Mouse (Mus musculus): ENCODE results near the gene Col4a2.

Col4a2 gene

GRCm38 (mm10) chr8:11337642-11338041 is 25.0 kb downstream of the Col4a2 start:
- H3K36me3 ChIP-seq (ENCODE audit: insufficient read depth, low read length) = no peaks in the 10 kb centered on the region
- 0 out of 2 replicates have a peak overlapping the region, but pooled peaks have one; percentile 14 for H3K4me3 ChIP-seq (replicated peaks; ENCODE audit: low read length)
- peaks cover 10% of the 10 kb centered on the region; the same call in 1 of the 2 replicates for H3K27me3 ChIP-seq (ENCODE audit: insufficient read depth, low read length)
- peaks cover 12% of the 10 kb centered on the region for H3K4me1 ChIP-seq (replicated peaks; ENCODE audit: low read depth, low read length)
- no peaks in the 10 kb centered on the region for H3K9me3 ChIP-seq (ENCODE audit: low read length)
- TF ChIP-seq POU5F1 (IDR thresholded peaks at IDR 0.05; ENCODE audit: borderline replicate concordance, low read length) (no peak), CTCF (conservative IDR thresholded peaks at IDR 0.05; ENCODE audit: low read length) (no peak), NANOG (IDR thresholded peaks at IDR 0.05; ENCODE audit: borderline replicate concordance, low read length) (no peak)

GRCm38 (mm10) chr8:11338507-11338906 is 25.9 kb downstream of the Col4a2 start:
- Histone ChIP-seq H3K9me3 (ENCODE audit: low read length) (no peaks in the 10 kb centered on the region), H3K4me3 (replicated peaks; ENCODE audit: low read length) (no peak overlapping the region), H3K4me1 (replicated peaks; ENCODE audit: low read depth, low read length) (peaks cover 12% of the 10 kb centered on the region), H3K27me3 (ENCODE audit: insufficient read depth, low read length) (peaks cover 10% of the 10 kb centered on the region; the same call in 1 of the 2 replicates), H3K36me3 (ENCODE audit: insufficient read depth, low read length) (no peaks in the 10 kb centered on the region)
- TF ChIP-seq CTCF (conservative IDR thresholded peaks at IDR 0.05; ENCODE audit: low read length) (no peak), NANOG (IDR thresholded peaks at IDR 0.05; ENCODE audit: borderline replicate concordance, low read length) (no peak), POU5F1 (IDR thresholded peaks at IDR 0.05; ENCODE audit: borderline replicate concordance, low read length) (no peak)

- no peaks in the 10 kb centered on the region for H3K36me3 ChIP-seq (ENCODE audit: insufficient read depth, low read length)
- peaks cover 10% of the 10 kb centered on the region; the same call in 1 of the 2 replicates for H3K27me3 ChIP-seq (ENCODE audit: insufficient read depth, low read length)
- TF ChIP-seq NANOG (IDR thresholded peaks at IDR 0.05; ENCODE audit: borderline replicate concordance, low read length) (no peak), CTCF (conservative IDR thresholded peaks at IDR 0.05; ENCODE audit: low read length) (no peak), POU5F1 (IDR thresholded peaks at IDR 0.05; ENCODE audit: borderline replicate concordance, low read length) (no peak)
- peaks cover 12% of the 10 kb centered on the region for H3K4me1 ChIP-seq (replicated peaks; ENCODE audit: low read depth, low read length)
- 0 out of 2 replicates have a peak, but pooled peaks cover 3% of the 10 kb centered on the region for H3K9me3 ChIP-seq (ENCODE audit: low read length)
- H3K4me3 ChIP-seq (replicated peaks; ENCODE audit: low read length) = no peak overlapping the region
These were observed 27.9 kb downstream of the Col4a2 start for GRCm38 (mm10) chr8:11340310-11341110.

- peaks cover 12% of the 10 kb centered on the region for H3K4me1 ChIP-seq (replicated peaks; ENCODE audit: low read depth, low read length)
- 0 out of 2 replicates have a peak, but pooled peaks cover 3% of the 10 kb centered on the region for H3K9me3 ChIP-seq (ENCODE audit: low read length)
- no peaks in the 10 kb centered on the region for H3K36me3 ChIP-seq (ENCODE audit: insufficient read depth, low read length)
- no peak overlapping the region for H3K4me3 ChIP-seq (replicated peaks; ENCODE audit: low read length)
- peaks cover 10% of the 10 kb centered on the region; the same call in 1 of the 2 replicates for H3K27me3 ChIP-seq (ENCODE audit: insufficient read depth, low read length)
- no peak for TF ChIP-seq NANOG (IDR thresholded peaks at IDR 0.05; ENCODE audit: borderline replicate concordance, low read length)
- no peak for TF ChIP-seq POU5F1 (IDR thresholded peaks at IDR 0.05; ENCODE audit: borderline replicate concordance, low read length)
- no peak for TF ChIP-seq CTCF (conservative IDR thresholded peaks at IDR 0.05; ENCODE audit: low read length)
These were observed 28.5 kb downstream of the Col4a2 start for GRCm38 (mm10) chr8:11341111-11341566.

- Histone ChIP-seq H3K36me3 (ENCODE audit: insufficient read depth, low read length) (no peaks in the 10 kb centered on the region), H3K9me3 (ENCODE audit: low read length) (0 out of 2 replicates have a peak, but pooled peaks cover 3% of the 10 kb centered on the region), H3K27me3 (ENCODE audit: insufficient read depth, low read length) (peaks cover 4% of the 10 kb centered on the region; the same call in 1 of the 2 replicates), H3K4me1 (replicated peaks; ENCODE audit: low read depth, low read length) (peaks cover 9% of the 10 kb centered on the region), H3K4me3 (replicated peaks; ENCODE audit: low read length) (no peak overlapping the region)
- no peak for TF ChIP-seq POU5F1 (IDR thresholded peaks at IDR 0.05; ENCODE audit: borderline replicate concordance, low read length)
- TF ChIP-seq CTCF (conservative IDR thresholded peaks at IDR 0.05; ENCODE audit: low read length) = no peak
- no peak for TF ChIP-seq NANOG (IDR thresholded peaks at IDR 0.05; ENCODE audit: borderline replicate concordance, low read length)
These were observed 31.9 kb downstream of the Col4a2 start for GRCm38 (mm10) chr8:11344459-11344858.

- Histone ChIP-seq H3K36me3 (ENCODE audit: insufficient read depth, low read length) (no peaks in the 10 kb centered on the region), H3K4me1 (replicated peaks; ENCODE audit: low read depth, low read length) (no peaks in the 10 kb centered on the region), H3K27me3 (ENCODE audit: insufficient read depth, low read length) (peaks cover 4% of the 10 kb centered on the region; the same call in 1 of the 2 replicates), H3K4me3 (replicated peaks; ENCODE audit: low read length) (no peak overlapping the region), H3K9me3 (ENCODE audit: low read length) (0 out of 2 replicates have a peak, but pooled peaks cover 3% of the 10 kb centered on the region)
- TF ChIP-seq NANOG (IDR thresholded peaks at IDR 0.05; ENCODE audit: borderline replicate concordance, low read length) (no peak), POU5F1 (IDR thresholded peaks at IDR 0.05; ENCODE audit: borderline replicate concordance, low read length) (no peak), CTCF (conservative IDR thresholded peaks at IDR 0.05; ENCODE audit: low read length) (no peak)
These were observed 33.6 kb downstream of the Col4a2 start for GRCm38 (mm10) chr8:11346225-11346624.

- no peaks in the 10 kb centered on the region for H3K36me3 ChIP-seq (ENCODE audit: insufficient read depth, low read length)
- TF ChIP-seq NANOG (IDR thresholded peaks at IDR 0.05; ENCODE audit: borderline replicate concordance, low read length) (no peak), CTCF (conservative IDR thresholded peaks at IDR 0.05; ENCODE audit: low read length) (no peak), POU5F1 (IDR thresholded peaks at IDR 0.05; ENCODE audit: borderline replicate concordance, low read length) (no peak)
- H3K27me3 ChIP-seq (ENCODE audit: insufficient read depth, low read length) = peaks cover 4% of the 10 kb centered on the region; the same call in 1 of the 2 replicates
- no peaks in the 10 kb centered on the region for H3K4me1 ChIP-seq (replicated peaks; ENCODE audit: low read depth, low read length)
- 0 out of 2 replicates have a peak, but pooled peaks cover 3% of the 10 kb centered on the region for H3K9me3 ChIP-seq (ENCODE audit: low read length)
- H3K4me3 ChIP-seq (replicated peaks; ENCODE audit: low read length) = no peak overlapping the region
These were observed 35.1 kb downstream of the Col4a2 start for GRCm38 (mm10) chr8:11347699-11348098.

GRCm38 (mm10) chr8:11348622-11349021 is 36.0 kb downstream of the Col4a2 start:
- no peaks in the 10 kb centered on the region for H3K4me1 ChIP-seq (replicated peaks; ENCODE audit: low read depth, low read length)
- H3K36me3 ChIP-seq (ENCODE audit: insufficient read depth, low read length) = no peaks in the 10 kb centered on the region
- H3K9me3 ChIP-seq (ENCODE audit: low read length) = 0 out of 2 replicates have a peak, but pooled peaks cover 3% of the 10 kb centered on the region
- no peak for TF ChIP-seq NANOG (IDR thresholded peaks at IDR 0.05; ENCODE audit: borderline replicate concordance, low read length)
- TF ChIP-seq CTCF (conservative IDR thresholded peaks at IDR 0.05; ENCODE audit: low read length) = no peak
- TF ChIP-seq POU5F1 (IDR thresholded peaks at IDR 0.05; ENCODE audit: borderline replicate concordance, low read length) = no peak
- peaks cover 4% of the 10 kb centered on the region; the same call in 1 of the 2 replicates for H3K27me3 ChIP-seq (ENCODE audit: insufficient read depth, low read length)
- H3K4me3 ChIP-seq (replicated peaks; ENCODE audit: low read length) = no peak overlapping the region
